Mouse (Mus musculus): Measurements from ENCODE around the gene Gsdma2. TPM values are rescaled to one million over a fixed set of nuclear protein-coding genes. Genes with fewer than 3 reads are reported as not detected.
A peak's percentile ranks its signal among the peaks of the same experiment; 100 is the strongest.
"Not testable (repeated sequence)": the region's sequence is repeated elsewhere in the genome, so short reads cannot be mapped to it uniquely, and the experiment has no call there.

The Gsdma2 gene
- under 1 TPM; 0.43 to 0.76 TPM for total RNA-seq (2021)
- long read RNA-seq, experiment 1, result 0 reads
- long read RNA-seq, experiment 2, result 0 reads

GRCm38 (mm10) chr11:98646459-98646858 is at the start of gene Gsdma2:
Gene Gsdma2, plus strand, starts transcription at chr11:98646759.
- DNase-seq, result no peak

DNA sequence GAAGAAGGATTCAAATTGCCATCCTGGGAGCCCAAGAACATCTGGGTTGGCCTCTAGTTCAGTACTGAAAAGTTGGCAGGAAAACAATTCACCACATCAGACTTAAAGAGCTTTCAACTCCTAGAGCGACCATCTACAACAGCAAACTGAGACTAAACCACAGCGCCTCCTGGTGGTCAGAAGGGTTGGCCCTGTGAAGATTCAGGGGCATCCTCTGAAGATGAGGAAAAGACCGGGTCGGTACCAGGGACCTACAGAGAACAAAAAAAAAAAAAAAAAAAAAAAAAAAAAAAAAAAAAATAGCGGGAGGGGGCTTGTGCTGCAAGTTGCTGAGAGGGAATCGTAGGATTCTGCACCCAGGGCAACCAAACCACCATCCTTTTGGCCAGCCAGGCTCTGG is 49.2 kb upstream of the Gsdma2 start:
- DNase-seq, result peak; percentile 74 to 76

- no peak for DNase-seq
Measured at GRCm38 (mm10) chr11:98597991-98598390, 48.6 kb upstream of the Gsdma2 start, which contains the start of gene Lrrc3c. Gene Lrrc3c, plus strand, starts transcription at chr11:98598291.

GRCm38 (mm10) chr11:98598851-98599290 is 47.7 kb upstream of the Gsdma2 start:
- DNase-seq, result no peak

GRCm38 (mm10) chr11:98599291-98599690 is 47.3 kb upstream of the Gsdma2 start:
- no peak for DNase-seq

GRCm38 (mm10) chr11:98602090-98602690 is 44.4 kb upstream of the Gsdma2 start:
- DNase-seq, result no peak

DNA sequence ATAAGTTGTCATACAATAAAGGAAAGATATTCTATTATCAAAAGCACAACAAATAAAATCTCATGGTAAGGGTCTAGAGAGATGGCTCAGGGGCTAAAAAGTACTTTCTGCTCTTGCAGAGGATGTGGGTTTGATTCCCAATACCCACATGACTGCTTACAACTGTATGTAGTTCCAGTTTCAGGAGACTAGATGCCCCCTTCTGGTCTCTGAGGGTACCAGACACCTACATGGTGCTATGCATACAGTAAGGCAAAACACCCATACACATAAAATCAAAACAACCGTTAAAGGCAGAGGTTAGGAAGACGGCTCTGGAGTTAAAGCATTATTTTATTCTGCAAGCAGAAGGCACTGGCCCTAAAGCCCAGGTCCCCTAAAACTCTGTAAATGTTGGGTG is 42.6 kb upstream of the Gsdma2 start:
- DNase-seq, result no peak

GRCm38 (mm10) chr11:98604911-98605310 is 41.6 kb upstream of the Gsdma2 start:
- not testable (repeated sequence) for DNase-seq

GRCm38 (mm10) chr11:98606763-98607162 is 39.8 kb upstream of the Gsdma2 start:
- DNase-seq, result peak in 1 of 2 experiments; percentile 45

DNA sequence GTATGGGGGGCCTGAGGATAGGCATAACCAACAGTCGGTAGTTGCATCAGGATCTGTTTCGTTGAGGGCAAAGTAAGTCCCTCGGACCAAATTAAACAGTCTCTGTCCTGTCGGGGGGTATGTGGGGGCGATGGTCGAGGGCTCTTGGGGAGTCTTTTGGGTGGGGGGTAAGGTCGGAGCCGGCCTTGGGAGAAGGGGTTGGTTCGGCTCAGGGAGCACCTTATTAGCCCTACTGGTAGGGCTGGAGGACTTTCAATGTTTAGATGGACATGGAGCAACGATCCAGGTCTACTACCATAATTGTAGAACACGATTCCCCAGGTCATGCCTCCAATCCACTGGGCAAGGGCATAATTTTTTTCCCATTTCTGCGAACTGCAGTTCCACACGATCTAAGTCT is 25.8 kb upstream of the Gsdma2 start:
- DNase-seq, result no peak

DNA sequence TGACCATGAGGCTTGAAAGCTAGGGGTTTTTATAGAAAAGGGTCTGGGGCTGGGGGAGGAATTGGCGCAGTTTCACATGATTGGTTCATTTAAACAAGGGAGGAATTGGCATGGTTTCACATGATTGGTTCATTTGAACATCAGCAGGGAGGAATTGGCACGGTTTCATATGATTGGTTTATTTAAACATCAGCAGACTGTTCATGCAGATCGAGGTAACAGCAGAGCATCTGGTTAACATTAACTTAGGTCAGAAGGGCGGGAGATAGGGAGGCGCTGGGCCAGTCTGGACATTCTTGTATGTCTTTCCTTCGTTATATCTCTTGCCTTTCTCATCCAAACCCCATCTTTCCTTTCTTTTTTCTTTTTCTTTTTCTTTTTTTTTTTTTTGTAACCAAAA is 22.6 kb upstream of the Gsdma2 start:
- not testable (repeated sequence) for DNase-seq

- not testable (repeated sequence) for DNase-seq
Measured at GRCm38 (mm10) chr11:98624381-98624780, 22.2 kb upstream of the Gsdma2 start.

- no peak for DNase-seq
Measured at GRCm38 (mm10) chr11:98625611-98626410, 20.7 kb upstream of the Gsdma2 start, which contains the start of the genes Gm12355 and Gsdma3. Gene Gm12355, minus strand, starts transcription at chr11:98625661. Gene Gsdma3, plus strand, starts transcription at chr11:98626360.

DNA sequence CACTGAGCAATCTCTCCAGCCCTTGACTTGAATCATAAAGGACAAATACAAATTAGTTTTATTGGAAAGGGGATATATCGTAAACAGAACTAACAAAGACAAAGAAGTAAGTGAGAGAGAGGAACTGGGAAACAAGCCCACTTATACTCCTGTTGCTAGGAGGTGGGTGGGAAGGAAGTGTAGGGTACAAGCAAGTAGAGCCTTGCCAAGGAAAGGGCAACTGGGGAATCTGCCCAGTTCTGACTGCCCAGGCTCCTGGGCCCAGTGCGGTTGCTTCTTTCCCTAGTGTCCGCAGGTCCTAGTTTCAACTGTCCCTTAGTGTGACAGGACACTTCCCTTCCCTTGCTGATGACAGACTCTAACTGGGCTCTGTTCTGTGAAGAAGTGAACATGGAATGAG is 17.9 kb upstream of the Gsdma2 start:
- no peak for DNase-seq

- no peak for DNase-seq
Measured at GRCm38 (mm10) chr11:98630646-98631045, 15.9 kb upstream of the Gsdma2 start.

GRCm38 (mm10) chr11:98635312-98635970 is 11.1 kb upstream of the Gsdma2 start:
- peak; percentile 26 to 36 for DNase-seq

GRCm38 (mm10) chr11:98637501-98637900 is 9.1 kb upstream of the Gsdma2 start:
- no peak for DNase-seq

- no peak for DNase-seq
Measured at GRCm38 (mm10) chr11:98640091-98640490, 6.5 kb upstream of the Gsdma2 start.

DNA sequence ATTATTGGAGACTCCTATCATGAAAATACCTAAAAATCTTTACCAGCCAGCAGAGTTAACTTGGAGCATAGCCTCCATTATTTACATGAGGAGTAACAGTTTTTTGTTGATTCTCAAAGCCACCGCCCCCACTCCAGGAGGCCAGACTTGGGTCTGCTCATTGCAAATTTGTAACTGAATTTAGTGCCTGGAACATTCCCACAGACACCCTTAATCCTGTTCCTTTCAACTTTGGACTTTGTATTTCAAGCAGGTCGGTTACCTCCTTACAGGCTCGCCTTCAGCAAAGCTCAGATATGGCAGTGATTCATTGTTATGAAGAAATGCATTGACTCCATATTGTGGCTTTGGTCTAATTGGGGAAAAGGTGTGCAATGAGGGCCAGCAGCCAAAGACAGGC is 1.8 kb upstream of the Gsdma2 start:
- no peak for DNase-seq

GRCm38 (mm10) chr11:98645946-98646345 is 613 bp upstream of the Gsdma2 start:
- no peak for DNase-seq

- DNase-seq, result peak; percentile 62 to 64
Measured at GRCm38 (mm10) chr11:98655076-98655475, 8.5 kb downstream of the Gsdma2 start.

DNA sequence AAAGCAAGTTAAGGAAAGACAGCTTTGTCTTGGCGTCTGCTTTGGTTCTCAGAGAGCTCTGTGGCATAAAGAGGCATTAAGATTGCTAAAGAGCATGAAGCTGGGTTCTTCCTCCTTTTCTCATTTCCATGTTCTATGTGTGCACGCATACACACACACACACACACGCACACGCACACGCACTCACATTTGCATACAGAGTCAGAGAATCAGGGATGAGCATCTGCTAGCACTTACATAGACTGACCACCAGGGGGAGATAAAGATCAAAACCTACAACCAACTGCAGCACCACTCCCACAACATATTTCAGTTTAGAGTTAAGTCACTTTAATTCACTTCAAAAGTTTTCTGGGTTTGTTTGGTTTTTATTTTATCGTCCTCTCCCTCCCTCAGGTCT is 14.0 kb downstream of the Gsdma2 start:
- peak in 1 of 2 experiments; percentile 32 for DNase-seq

DNA sequence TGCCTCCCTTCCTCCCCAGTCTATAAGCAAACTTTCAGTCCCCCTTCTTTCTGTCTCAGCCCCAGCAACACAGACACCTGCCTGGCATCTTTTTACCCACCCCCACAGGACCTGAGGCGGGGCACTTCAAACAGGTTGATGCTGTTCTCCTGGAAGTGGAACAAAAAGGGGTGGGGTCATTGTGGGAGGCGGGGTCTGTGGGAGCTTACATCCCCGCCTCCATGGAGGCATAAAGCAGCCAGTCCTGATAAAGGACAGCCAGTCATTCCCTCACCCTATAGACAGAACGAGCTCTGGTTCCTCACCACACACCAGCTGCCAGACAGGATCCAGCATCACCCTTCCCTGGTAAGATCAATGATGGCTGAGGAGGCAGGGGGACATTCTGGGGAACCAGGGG is 17.5 kb downstream of the Gsdma2 start, which contains the start of gene Gsdma:
TSS of gene Gsdma (plus strand) at position 261 of the 400 bp plus-strand sequence.
- DNase-seq, result no peak

Measured in adrenal gland, postnatal 36 days (tissue).